Mouse (Mus musculus): ENCODE data around the gene Gm45837.

GRCm38 (mm10) chr7:101416391-101416790 lies 5.7 kb downstream of the Gm45837 start:
- TF ChIP-seq POLR2A (IDR thresholded peaks at IDR 0.05; ENCODE audit: low read depth, low read length) (no peak), CTCF (conservative IDR thresholded peaks at IDR 0.05; ENCODE audit: insufficient read depth, insufficient read length, low read depth, low read length) (no peak)

Measured in kidney, adult 2 months (tissue).